8 mouse cellular contexts compared by ENCODE assay signal in the genomic region with DNA sequence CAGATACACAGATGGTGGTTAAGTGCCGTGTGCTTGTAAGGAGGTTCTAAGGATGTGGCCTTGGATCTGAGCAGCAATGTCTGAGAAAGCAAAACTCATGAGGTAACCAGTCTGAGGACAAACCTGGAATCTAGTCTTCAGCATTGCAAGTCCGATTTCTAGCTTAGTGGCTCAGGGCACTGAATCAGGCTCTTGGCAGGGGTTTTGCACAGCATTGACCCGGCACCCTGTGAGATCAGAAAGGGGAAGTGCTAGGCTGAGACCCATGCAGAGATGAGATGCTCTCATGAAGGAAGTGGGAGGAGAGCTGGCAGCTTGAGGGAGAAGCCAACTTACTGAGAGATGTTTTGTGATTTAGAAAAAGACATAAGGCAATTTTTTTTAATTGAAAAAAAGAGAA.
DNase-seq lines count a peak whose midpoint lies in the region; ATAC-seq and TF ChIP-seq lines count a peak whose summit lies in the region.

No protein-coding gene starts in this region.

- peak overlapping the region; percentile 84 for H3K27ac ChIP-seq in liver, postnatal 0 days (ENCODE audit: low read depth)
- peak overlapping the region; percentile 8; the same call in 1 of the 2 replicates for H3K27ac ChIP-seq in stomach, postnatal 0 days (replicated peaks)
- no peak overlapping the region for H3K27ac ChIP-seq in midbrain, postnatal 0 days (ENCODE audit: low read depth, low read length)
- H3K27ac ChIP-seq in hindbrain, embryonic 12.5 days = no peak overlapping the region

- H3K36me3 ChIP-seq in liver, postnatal 0 days (replicated peaks; ENCODE audit: insufficient read depth, low read length) = no peaks in the 10 kb centered on the region
- no peaks in the 10 kb centered on the region for H3K36me3 ChIP-seq in stomach, postnatal 0 days (ENCODE audit: control insufficient read depth, insufficient read depth, low read length)
- H3K36me3 ChIP-seq in midbrain, postnatal 0 days (ENCODE audit: insufficient read depth, low read length) = no peaks in the 10 kb centered on the region
- H3K36me3 ChIP-seq in hindbrain, embryonic 12.5 days = no peaks in the 10 kb centered on the region

- peaks cover 14% of the 10 kb centered on the region for H3K4me1 ChIP-seq in liver, postnatal 0 days (ENCODE audit: insufficient read depth)
- peaks cover 7% of the 10 kb centered on the region; the same call in 1 of the 2 replicates for H3K4me1 ChIP-seq in stomach, postnatal 0 days (replicated peaks; ENCODE audit: control insufficient read depth, insufficient read depth)
- H3K4me1 ChIP-seq in midbrain, postnatal 0 days (ENCODE audit: insufficient read depth, low read length) = peaks cover 7% of the 10 kb centered on the region; the same call in 1 of the 2 replicates
- H3K4me1 ChIP-seq in hindbrain, embryonic 12.5 days = peaks cover 16% of the 10 kb centered on the region

- no peak for ATAC-seq in liver, postnatal 0 days
- no peak for ATAC-seq in stomach, postnatal 0 days (ENCODE audit: low FRiP score, low TSS enrichment)
- no peak for ATAC-seq in midbrain, postnatal 0 days (ENCODE audit: low FRiP score)
- no peak for ATAC-seq in hindbrain, embryonic 12.5 days (ENCODE audit: low FRiP score)

- no peak for TF ChIP-seq CTCF in liver, postnatal 0 days (IDR thresholded peaks at IDR 0.05; ENCODE audit: low read depth)
- TF ChIP-seq CTCF in stomach, postnatal 0 days (IDR thresholded peaks at IDR 0.05; ENCODE audit: low read depth) = no peak
- no peak for TF ChIP-seq CTCF in midbrain, postnatal 0 days (IDR thresholded peaks at IDR 0.05)

- H3K9me3 ChIP-seq in liver, postnatal 0 days (ENCODE audit: low read length) = 0 out of 2 replicates have a peak, but pooled peaks cover 3% of the 10 kb centered on the region
- H3K9me3 ChIP-seq in stomach, postnatal 0 days (ENCODE audit: control insufficient read depth, low read length) = no peaks in the 10 kb centered on the region
- no peaks in the 10 kb centered on the region for H3K9me3 ChIP-seq in midbrain, postnatal 0 days (ENCODE audit: low read length)
- no peaks in the 10 kb centered on the region for H3K9me3 ChIP-seq in hindbrain, embryonic 12.5 days (replicated peaks)

- no peak overlapping the region for H3K9ac ChIP-seq in liver, postnatal 0 days (replicated peaks)
- H3K9ac ChIP-seq in stomach, postnatal 0 days (ENCODE audit: low read length) = no peak overlapping the region
- H3K9ac ChIP-seq in midbrain, postnatal 0 days (replicated peaks; ENCODE audit: low read length, poor library complexity, severe bottlenecking) = no peak overlapping the region
- H3K9ac ChIP-seq in hindbrain, embryonic 12.5 days = no peak overlapping the region

- no peak overlapping the region for H3K4me3 ChIP-seq in liver, postnatal 0 days (ENCODE audit: low read depth, low read length)
- no peak overlapping the region for H3K4me3 ChIP-seq in stomach, postnatal 0 days (ENCODE audit: low read depth, low read length)
- no peak overlapping the region for H3K4me3 ChIP-seq in midbrain, postnatal 0 days (ENCODE audit: low read depth, low read length)
- H3K4me3 ChIP-seq in hindbrain, embryonic 12.5 days = no peak overlapping the region

- peak; percentile 26 for DNase-seq in adrenal gland, postnatal 10 days
- DNase-seq in adrenal gland, adult 8-10 months = no peak
- DNase-seq in right cerebral cortex, postnatal 25 days = peak; percentile 36
- no peak for DNase-seq in right cerebral cortex, postnatal 4 days
- DNase-seq in liver, postnatal 0 days = peak; percentile 40
- DNase-seq in stomach, postnatal 0 days (ENCODE audit: low spot score) = no peak
- DNase-seq in midbrain, postnatal 0 days (ENCODE audit: low spot score) = no peak

- no peak for TF ChIP-seq EP300 in liver, postnatal 0 days (IDR thresholded peaks at IDR 0.05; ENCODE audit: low read depth)
- TF ChIP-seq EP300 in stomach, postnatal 0 days (optimal IDR thresholded peaks at IDR 0.05) = no peak

- no peaks in the 10 kb centered on the region for H3K27me3 ChIP-seq in liver, postnatal 0 days (ENCODE audit: insufficient read depth, low read length)
- no peaks in the 10 kb centered on the region for H3K27me3 ChIP-seq in stomach, postnatal 0 days (ENCODE audit: control insufficient read depth, insufficient read depth, low read length)
- 0 out of 2 replicates have a peak, but pooled peaks cover 3% of the 10 kb centered on the region for H3K27me3 ChIP-seq in midbrain, postnatal 0 days (ENCODE audit: insufficient read depth, low read length)
- 0 out of 2 replicates have a peak, but pooled peaks cover 3% of the 10 kb centered on the region for H3K27me3 ChIP-seq in hindbrain, embryonic 12.5 days

- WGBS in liver, postnatal 0 days (ENCODE audit: insufficient replicate concordance) = 35% methylated on average over 3 of the region's 3 CpGs
- WGBS in stomach, postnatal 0 days = 57% methylated on average over 3 of the region's 3 CpGs
- WGBS in midbrain, postnatal 0 days = 55% methylated on average over 3 of the region's 3 CpGs
- WGBS in hindbrain, embryonic 12.5 days = 58% methylated on average over 3 of the region's 3 CpGs

- no peak overlapping the region for H3K4me2 ChIP-seq in liver, postnatal 0 days (ENCODE audit: low read depth, low read length)
- no peak overlapping the region for H3K4me2 ChIP-seq in stomach, postnatal 0 days (replicated peaks; ENCODE audit: low read depth)
- no peak overlapping the region for H3K4me2 ChIP-seq in midbrain, postnatal 0 days (ENCODE audit: low read depth, low read length, poor library complexity, severe bottlenecking)
- H3K4me2 ChIP-seq in hindbrain, embryonic 12.5 days (replicated peaks) = no peak overlapping the region

Comparison
In these comparisons a context has a peak if more than half of its experiments do, and no peak if none do; other contexts are left out.
1. DNase-seq: peak in adrenal gland, postnatal 10 days (single experiment), right cerebral cortex, postnatal 25 days (single experiment) and liver, postnatal 0 days (single experiment); none in adrenal gland, adult 8-10 months (single experiment), right cerebral cortex, postnatal 4 days (single experiment), stomach, postnatal 0 days (single experiment) and midbrain, postnatal 0 days (single experiment).
2. H3K27ac ChIP-seq: peak in liver, postnatal 0 days (single experiment) and stomach, postnatal 0 days (single experiment); none in midbrain, postnatal 0 days (single experiment) and hindbrain, embryonic 12.5 days (single experiment).